Mouse (Mus musculus) cerebellum, postnatal 25 days (tissue): ENCODE results near the gene Srd5a1.
"Not testable (repeated sequence)": the region's sequence is repeated elsewhere in the genome, so short reads cannot be mapped to it uniquely, and the experiment has no call there.

Experiments used
- DNase-seq, 2 experiments: peaks; one replicate each; pipeline ENCODE4 v3.0.0; 2021; ENCODE audit warnings: mixed read lengths in 2 of 2

Srd5a1 gene

DNA sequence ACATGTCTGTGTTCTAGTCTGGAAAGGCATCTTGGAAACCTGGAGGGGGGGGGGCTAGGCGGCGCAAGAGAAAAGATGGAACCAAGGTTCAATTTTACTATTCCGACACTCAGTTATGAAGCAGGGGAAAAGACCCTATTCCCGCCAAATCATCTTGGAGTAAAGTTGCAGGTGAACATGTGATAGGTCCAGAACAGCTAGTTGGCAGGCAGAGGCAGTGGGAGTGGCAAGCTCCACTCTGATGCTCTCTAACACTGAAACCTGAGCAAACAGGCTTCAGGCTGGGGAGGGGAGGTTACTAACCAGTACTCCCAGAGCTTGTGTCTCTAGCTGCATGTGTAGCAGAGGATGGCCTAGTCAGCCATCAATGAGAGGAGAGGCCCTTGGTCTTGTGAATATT is 45.8 kb downstream of the Srd5a1 start:
- DNase-seq, result not testable (repeated sequence)

GRCm38 (mm10) chr13:69564573-69564972 is 46.7 kb downstream of the Srd5a1 start:
- no peak for DNase-seq

DNA sequence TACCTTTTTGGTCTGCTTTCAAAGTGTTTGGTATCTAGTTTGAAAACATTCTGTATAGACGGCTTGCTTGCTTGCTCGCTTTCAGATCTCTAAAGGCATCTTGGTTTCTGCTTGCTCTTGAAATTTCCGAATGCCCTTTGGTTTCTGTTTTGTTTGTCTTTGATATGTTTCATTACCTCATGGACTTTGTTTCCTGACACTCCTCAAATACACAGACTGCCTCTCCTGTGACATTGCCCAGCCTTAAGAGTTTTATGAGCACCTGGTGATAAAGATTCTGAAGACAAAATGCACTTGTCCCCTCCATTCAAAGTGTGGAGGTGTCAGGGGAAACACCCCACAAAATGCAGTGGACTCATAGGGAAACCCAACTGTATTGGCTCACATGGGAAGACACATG is 47.3 kb downstream of the Srd5a1 start:
- DNase-seq, result no peak

GRCm38 (mm10) chr13:69562654-69563574 is 48.3 kb downstream of the Srd5a1 start:
- DNase-seq, result no peak

DNA sequence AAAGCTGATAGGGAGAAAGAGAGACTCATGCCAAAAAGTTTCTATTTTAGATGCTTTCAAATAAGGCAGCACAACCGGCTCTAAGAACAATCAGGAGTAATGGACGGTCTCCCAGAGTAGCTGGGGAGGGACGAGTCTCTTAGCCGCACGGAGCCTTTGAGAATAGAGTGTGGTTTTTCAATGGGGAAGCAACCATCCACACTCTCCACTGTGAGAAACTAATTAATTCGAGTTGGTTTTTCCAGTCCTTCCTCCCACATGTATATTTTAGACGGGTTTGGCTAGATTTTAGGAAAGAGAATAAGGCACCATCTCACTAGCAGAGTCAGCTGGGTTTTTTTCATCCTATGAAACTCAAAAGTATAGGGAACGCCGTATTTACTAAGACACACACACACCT is 49.2 kb downstream of the Srd5a1 start:
- DNase-seq, result no peak

- DNase-seq, result peak in 1 of 2 experiments; percentile 24
Observed at GRCm38 (mm10) chr13:69559291-69559961, 51.8 kb downstream of the Srd5a1 start.

- peak; percentile 69 to 81 for DNase-seq
Observed at GRCm38 (mm10) chr13:69558098-69558660, 53.1 kb downstream of the Srd5a1 start.

GRCm38 (mm10) chr13:69556728-69557127 is 54.5 kb downstream of the Srd5a1 start:
- DNase-seq, result no peak

DNA sequence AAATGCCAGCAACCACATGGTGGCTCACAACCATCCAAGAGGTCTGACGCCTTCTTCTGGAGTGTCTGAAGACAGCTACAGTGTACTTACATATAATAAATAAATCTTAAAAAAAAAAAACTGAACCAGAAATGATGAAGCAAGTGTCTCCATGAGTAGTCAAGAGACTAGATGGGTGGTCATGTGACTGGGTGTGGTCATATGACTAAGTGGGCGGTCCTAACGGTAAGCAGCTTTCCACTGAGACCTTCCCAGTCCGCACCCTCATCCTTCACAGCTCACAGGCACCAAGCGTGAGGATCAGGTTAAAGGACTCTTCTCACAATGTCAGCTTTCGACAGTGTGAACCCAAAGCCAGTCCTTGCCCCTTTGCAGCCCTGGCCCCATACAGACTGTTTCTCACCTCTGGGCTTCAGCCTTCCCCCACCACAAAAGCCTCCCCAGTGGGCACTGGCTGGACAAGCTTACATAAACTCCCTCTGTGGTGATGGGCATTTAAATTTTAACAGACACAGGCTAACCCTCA is 55.2 kb downstream of the Srd5a1 start:
- DNase-seq, result no peak

- no peak for DNase-seq
Observed at GRCm38 (mm10) chr13:69555045-69555444, 56.2 kb downstream of the Srd5a1 start.

DNA sequence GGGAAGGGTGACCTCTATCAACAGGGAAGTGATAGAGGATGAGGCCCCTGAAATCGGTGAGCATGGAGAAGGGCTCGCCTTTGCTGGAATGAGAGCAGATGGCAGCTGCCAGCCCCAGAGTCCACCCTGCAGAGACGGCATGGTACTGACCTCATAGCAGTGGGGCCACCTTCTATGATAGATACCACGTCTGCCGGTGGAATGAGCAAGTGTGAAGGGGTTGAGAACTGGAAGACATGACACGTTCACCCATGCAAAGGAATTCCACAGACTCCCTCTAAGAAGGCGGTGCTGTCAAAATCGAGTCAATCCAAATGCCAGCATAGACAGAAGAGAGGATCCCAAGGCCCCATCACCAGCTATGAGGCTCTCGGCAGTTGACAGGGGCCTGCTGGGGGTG is 57.0 kb downstream of the Srd5a1 start:
- no peak for DNase-seq

DNA sequence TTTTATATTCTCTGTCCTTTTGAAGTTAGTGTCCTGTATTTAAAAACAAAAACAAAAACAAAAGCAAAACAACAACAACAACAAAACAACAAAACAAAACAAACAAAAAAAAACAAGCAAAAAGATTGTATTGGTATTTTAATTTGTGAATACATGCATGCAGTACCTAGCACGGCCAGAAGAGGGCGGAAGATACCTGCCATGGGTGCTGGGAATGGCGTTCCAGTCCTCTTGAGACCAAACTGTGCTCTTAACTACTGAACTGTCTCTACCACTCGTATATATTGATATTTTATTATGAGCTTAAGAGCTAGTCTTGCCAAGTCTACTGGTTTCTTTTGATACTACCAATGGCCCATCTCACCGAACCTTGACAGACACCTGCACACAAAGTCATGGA is 58.2 kb downstream of the Srd5a1 start:
- peak in 1 of 2 experiments; percentile 66 for DNase-seq

GRCm38 (mm10) chr13:69550831-69551230 is 60.4 kb downstream of the Srd5a1 start:
- DNase-seq, result no peak

GRCm38 (mm10) chr13:69549980-69550379 is 61.3 kb downstream of the Srd5a1 start:
- DNase-seq, result no peak

GRCm38 (mm10) chr13:69547488-69548180 is 63.6 kb downstream of the Srd5a1 start:
- DNase-seq, result no peak

DNA sequence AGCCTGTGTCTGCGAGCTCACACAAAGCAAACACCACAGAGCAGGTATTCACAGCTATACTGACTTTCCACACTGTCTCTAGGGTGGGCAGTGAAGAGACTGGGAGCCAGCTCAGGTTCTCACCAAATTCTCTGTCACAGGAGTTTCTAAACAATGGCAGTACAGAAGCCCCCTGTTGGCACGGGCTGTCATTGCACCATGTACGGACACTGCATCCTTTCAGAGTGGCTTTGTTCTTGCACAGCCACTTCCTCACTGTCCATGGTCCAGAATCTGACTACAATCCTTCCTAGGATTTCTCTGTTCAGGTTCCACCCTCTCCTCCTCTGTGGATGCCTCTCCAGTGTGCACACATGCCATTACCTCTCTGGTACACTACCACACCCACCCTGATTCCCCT is 66.2 kb downstream of the Srd5a1 start:
- no peak for DNase-seq

DNA sequence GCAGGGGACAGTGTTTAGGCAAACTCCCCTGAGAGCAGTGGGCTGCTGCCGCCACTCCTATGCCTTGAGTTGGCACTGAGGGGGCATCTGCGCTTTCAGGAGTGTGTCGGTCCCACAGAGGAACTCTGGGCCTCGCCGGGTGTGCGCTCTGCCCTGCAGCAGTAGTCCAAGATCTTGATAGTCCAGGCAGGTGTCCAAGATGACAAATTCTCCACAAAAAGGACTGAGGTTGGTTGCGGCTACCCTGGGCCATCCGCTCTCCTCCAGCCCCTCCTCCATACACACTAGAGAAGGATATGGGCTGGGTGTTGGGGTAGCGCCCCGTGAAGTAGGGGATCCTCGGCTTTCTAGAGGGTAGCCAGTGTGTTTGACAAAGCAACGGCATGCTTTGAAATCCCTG is 67.6 kb downstream of the Srd5a1 start:
- no peak for DNase-seq

DNA sequence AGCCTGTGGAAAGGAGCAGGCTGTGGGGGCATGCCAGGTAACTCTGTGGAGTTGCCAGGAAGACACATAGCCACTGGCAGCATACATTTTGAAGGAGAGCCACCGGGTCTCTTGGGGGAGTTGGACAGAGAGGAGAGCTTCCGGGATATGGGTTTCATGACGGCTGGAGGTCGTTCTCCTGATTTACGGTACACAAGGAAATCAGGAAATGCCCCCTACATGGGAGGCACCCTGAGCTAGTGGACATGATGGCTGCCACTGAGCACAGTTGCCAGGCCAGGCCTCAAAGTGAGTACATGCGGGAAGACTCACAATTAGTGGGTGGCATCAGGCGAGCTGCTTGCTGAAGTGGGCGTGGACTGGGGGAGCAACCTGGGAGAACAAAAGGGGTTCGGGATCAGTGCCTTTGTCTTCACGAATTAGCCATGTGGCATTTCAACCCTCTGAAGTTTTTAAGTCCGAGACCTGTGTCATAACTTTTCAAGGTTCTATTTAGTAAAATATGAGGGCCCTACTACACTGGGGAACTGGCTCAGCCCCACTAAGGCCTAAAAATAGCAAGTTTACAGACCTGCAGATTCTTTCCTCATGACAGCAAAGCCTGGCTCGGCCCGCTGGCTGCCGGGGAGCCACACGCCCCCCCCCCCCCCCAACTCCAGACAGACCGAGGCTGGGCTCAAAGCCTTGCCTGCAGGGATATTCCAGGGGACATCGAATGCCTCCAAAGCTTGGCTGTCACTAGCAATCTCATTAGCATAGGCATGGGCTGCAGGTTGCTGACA is 68.5 kb downstream of the Srd5a1 start:
- DNase-seq, result no peak

DNA sequence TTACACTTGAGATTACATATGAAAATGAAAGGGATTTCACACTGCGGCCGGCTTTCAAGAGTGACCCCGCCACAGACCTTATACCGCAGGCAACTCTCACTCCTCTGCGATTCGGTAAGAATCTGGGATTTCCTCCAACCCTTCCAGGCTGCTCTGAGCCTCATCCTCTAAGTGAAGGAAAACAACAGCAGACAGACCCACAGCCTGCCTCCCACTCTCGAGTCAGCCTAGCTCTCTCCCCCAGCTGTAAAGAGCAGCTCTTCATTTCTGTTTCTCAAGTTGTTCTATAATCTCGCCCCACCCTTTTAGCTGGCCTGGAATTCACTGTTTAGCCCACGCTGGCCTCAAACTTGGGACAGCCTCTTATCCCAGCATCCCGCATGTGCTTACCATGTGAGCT is 69.5 kb downstream of the Srd5a1 start:
- DNase-seq, result no peak

DNA sequence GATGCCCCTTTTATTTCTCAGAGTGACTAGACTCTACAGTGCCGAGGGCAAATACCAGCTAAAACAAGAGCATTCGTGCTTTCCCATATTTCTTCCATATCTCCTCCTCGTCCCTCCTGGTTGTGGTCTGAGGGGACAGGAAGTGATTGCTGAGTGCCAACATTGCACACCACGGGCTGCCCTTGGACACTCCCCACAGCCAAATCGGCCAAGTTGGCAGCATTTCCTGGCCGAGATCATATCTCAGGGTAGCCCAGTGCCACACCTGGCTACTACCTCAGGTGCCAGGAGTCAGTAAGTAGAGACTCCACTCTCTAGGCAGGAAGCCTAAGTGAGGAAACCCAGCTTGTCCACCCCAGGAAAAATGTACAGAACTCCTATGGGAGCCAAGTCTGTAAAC is 70.0 kb downstream of the Srd5a1 start:
- DNase-seq, result peak; percentile 51 to 69

DNA sequence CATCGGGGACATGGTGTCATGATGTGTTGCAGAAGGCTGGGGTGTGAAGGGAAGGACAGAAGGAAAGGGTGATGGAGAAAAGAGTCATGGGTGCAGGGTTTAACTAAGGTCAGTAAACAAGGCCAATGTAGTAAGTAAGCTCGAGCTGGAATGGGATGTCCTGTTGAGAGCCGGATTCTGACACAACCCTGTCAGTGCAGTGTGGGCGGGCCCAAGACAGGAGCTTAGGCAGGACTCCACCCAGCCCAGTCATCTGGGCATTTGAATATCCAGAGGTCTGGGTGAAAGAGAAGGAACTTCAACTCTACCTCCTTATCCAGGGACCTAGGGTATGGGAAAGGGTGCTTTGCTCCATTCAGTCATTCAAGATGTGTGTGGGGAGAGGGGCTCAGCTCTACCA is 72.9 kb downstream of the Srd5a1 start:
- DNase-seq, result no peak

DNA sequence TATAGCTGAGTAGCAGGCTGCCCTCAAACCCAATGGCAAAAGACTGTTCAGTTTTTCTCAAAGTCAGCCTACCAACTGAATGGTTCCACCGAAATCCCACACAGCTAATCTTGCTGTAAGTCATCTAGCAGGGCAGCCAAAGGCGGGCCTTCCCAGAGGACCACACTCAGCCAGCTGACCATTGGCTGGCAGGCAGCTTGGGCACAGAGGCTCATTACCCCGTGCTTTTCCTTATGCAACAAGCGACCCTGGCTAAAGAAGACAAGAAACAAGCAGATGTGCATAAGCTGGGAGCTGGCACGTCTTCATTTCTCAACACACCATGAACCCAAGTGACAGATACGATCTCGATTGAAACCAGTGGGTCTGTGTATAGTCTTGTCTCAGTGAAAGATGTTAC is 73.9 kb downstream of the Srd5a1 start:
- no peak for DNase-seq
